Mouse (Mus musculus): ENCODE measurements around the gene Tmem183a.

Tmem183a gene

GRCm38 (mm10) chr1:134361857-134362212, at the start of gene Tmem183a:
Gene Tmem183a (minus strand): TSS chr1:134361979.
- DNase-seq (ENCODE audit: low read depth, low spot score): peak; percentile 97

DNA sequence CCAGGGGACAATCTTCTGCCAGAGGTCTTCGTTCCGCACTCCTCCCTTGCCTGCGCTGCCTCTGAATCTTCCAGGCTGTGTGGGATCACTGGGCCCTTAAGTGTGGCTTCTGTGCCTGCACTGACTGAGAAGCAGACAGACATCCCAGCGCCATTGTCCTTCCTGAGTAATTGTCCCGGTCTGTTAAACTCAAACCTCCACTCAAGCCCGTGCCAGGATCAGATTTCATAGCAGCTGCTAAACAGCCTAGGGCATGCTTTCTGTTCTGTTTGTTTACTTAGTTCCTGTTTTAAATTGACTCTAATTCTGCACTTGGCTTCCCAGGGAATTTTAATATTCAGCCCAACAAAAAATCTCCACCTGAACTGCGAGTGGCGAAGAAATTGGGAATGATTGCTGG, 46.3 kb upstream of the Tmem183a start:
- no peak for DNase-seq (ENCODE audit: low read depth, low spot score)

DNA sequence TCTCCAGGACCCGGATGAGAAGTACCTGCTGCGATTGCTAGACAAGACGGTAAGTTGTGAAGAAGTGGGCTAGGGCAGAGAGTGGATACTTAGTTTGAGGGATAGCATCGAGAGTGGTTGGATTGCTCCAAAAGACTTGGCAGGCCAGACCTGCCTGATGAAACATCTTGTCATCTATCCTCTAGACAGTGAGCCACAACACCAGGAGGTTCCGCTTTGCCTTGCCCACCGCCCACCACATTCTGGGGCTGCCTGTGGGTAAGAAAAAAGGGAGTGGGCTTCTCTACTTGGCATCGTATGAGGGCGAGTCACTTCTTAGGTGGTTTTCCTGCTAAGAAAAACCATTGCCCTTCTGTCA, 44.6 kb upstream of the Tmem183a start:
- DNase-seq (ENCODE audit: low read depth, low spot score): peak; percentile 10

DNA sequence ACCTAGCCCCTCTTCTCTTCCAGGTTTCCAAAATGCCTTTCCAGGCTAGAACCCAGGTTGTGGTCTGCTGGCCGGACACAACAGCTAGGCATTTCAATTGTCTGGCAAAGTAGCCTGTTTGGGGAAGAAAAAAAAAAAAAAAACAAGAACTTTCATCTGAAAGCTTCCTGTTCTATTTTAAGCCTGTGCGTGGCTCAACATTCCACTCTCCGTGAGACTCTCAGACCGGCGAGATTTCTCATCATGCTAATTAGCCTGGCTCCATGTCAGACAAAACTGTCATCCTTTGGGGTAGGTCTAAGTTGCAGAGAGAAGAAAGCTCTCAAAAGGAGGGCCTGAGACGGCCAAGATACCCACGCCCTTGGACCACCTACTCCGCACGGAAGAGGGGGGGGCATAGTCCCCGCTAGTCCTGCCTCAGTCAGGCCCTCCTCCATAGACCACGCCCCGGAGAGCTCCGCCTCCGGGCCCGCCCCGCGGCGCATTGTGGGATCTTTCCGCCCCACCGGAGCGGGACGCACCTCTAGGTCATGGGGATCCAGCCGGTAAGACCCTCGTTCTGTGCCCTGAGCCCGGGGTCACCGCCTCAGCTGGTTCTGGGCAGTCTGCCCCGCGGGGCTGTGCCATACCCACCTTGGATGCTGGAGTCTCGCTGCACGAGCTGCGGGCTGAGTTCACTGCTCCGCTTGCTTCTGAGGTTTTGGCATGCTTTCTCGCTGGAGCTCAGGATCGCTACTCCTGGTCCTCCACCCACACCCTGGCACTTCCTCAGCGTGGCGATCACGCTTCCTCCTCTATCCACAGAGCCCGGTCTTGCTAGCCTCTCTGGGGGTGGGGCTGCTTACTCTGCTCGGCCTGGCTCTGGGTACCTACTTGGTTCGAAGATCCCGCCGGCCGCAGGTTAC, 44.0 kb upstream of the Tmem183a start, which contains the start of gene Cyb5r1:
Gene Cyb5r1 (plus strand): TSS at position 51 of the 905 bp plus-strand sequence.
- DNase-seq (ENCODE audit: low read depth, low spot score): peak; percentile 86

DNA sequence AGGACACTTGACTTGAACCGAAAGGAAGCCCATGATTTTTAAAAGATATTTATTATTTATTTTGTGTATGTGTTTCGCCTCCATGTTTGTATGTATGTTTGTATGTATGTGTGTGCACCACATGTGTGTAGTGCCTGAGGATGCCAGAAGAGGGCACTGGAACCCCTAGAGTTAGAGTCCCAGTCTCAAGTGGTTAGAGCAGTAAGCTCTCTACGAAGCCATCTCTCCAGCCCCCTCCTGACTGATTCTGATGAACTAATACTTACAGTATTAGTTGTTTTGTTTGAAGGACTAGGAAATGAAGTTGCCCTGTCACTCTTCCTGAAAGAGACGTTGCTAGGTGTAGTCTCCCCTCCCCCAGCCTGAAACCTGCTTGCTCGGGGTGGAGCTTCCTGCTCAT, 38.0 kb upstream of the Tmem183a start:
- DNase-seq (ENCODE audit: low read depth, low spot score): no peak

DNA sequence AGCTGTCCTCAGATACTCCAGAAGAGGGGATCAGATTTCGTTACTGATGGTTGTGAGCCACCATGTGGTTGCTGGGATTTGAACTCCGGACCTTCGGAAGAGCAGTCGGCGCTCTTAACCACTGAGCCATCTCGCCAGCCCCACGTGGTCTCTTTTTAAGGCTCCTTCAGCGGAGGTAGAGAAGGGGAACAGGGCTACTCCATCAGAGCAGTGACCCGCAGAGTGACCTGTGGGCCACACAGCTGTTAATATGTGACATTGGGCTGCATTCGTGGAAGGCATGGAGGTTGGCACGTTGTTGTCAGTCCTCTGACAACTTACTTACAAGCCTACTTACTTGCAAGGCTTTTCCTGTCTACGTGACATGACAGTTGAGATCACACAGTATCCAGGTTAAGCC, 36.4 kb upstream of the Tmem183a start:
- no peak for DNase-seq (ENCODE audit: low read depth, low spot score)

DNA sequence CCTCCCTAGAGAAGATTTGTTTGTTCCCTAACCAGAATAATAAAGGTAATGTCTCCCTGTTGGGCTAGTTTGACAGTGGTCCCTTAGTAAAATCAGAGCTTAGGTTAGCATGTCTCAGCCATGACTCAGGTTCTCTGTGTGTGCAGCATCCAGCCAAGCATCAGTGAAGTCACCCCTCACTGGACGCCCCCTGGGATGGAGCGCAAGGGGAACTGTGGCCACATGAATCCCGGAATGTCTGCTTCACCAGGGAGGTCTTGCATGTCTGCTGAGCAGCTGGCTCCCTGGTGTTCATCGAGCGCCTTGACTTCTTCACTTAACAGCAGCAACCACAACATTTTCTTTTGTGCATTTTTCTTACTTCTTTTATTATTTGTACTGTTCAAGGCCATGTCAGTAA, 32.0 kb upstream of the Tmem183a start:
- DNase-seq (ENCODE audit: low read depth, low spot score): no peak

- DNase-seq (ENCODE audit: low read depth, low spot score): no peak
Observed at GRCm38 (mm10) chr1:134385666-134386065, 23.9 kb upstream of the Tmem183a start, which contains the start of gene 4933406M09Rik. Gene 4933406M09Rik (plus strand): TSS chr1:134385940.

DNA sequence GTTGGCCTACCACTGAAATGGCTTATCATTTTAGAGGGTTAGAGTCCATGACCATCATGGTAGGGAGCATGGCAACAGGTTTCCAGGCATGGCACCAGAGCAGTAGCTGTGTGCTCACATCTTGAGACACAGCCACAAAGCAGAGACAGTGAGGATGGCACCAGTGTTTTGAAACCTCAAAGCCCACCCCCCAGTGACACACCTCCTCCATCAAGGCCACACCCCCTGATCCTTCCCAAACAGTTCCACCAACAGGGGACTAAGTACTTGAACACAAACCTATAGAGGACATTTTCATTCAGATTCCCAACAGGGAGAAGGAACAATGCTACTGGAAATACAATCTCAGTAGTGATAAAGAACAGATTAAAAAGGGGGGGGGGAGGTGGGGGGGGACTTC, 23.4 kb upstream of the Tmem183a start:
- DNase-seq (ENCODE audit: low read depth, low spot score): no peak

DNA sequence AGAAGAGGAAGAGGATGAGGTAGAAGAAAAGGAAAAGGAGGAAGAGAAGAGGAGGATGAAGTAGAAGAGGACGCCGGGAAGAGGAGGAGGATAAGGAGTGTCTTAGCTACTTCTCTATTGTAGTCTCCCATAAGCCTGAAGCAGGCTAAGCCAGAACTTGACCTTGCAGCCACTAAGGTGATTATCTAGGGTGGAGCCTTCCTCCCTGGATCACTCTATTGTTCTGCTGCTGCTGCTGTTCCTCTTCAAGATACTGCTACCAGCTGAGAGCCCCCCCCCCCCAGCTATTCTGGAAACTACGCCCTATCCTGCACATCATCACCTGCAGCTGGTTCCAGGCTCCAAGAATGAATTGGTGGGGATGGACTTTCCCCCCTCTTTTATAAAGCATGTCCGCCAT, 22.8 kb upstream of the Tmem183a start:
- DNase-seq (ENCODE audit: low read depth, low spot score): no peak

DNA sequence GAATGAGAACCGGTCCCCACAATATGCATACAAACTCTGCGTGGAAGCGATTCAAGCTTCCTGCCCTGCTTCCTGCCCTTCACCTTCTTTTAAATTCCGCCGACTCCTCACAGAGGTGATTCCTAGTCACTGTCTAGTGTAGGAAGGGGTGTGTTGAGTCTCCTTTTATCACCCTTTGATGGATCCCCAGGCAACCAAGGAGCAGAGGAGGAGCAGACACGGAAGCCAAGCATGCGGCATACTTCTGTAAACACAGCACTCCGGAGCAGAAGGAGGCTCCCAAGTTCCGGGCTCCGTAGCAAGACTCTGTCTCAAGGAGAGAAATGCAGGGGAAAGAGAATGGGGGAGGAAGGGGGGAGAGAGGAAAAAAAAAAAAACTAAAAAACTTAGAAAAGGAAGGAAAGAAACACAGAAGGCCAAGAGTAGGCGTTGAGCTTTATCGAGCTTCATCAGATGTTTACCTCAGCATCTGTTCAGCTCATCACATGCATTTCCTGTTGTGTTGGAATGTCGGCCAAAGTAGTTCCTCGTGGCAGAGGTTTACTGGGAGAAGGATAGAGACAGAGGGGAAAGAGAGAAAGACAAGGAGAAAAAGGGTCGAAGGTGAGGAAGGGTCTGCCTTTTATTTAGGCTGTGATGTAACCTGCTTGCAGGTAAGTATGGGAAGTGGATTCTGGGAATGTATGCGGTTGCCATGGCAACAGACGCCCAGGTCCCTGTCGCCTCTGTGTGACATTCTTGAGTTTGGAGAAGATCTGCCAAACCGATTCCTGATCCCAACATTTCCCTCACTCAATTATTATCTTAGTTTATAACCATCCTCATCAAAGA, 20.2 kb upstream of the Tmem183a start:
- peak; percentile 17 for DNase-seq (ENCODE audit: low read depth, low spot score)

- DNase-seq (ENCODE audit: low read depth, low spot score): no peak
Observed at GRCm38 (mm10) chr1:134381051-134381450, 19.3 kb upstream of the Tmem183a start.

DNA sequence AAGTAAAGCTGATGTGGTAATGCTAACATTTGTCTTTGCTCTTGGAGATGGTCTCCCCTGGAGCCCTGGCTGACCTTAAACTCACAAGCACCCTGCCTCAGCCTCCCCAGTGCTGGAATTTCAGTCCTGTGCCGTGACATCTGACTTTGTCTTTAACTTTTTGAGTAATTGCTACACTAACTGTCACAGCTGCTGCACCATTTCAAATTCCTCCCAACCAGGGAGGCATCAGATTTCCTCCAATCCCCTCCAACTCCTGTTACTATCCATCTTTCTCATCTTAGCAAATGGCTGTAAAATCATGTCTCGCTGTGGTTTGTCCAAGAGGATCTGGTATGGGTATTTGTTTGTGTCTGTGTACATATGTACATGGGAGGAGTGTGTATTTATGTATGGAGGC, 12.3 kb upstream of the Tmem183a start:
- no peak for DNase-seq (ENCODE audit: low read depth, low spot score)

DNA sequence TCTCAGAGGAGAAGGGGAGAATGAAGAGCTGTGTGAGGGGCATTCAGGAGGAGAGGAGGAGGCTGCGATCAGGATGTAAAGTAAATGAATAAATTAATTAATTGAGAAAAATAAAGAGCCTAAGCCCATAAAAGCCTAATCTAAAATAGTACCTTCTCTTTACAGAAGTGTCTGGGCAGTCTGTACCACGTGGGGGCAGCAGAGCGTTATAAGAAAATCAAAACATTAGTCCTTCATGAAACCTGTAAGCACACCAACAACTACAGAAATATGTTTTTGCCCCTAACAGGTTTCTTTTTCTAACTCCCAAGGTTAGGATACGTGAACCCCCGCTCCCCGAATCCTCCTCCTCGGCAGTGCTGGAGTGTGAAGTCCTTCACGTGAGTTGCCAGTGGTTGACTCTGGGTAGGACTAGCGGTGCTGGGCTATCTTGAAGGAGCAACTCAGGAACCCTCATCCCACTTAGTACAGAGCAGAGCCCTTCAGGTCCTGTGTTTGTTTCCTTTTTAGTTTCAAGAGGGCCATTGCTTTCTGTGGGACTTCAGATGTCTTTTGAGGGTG, 7.1 kb upstream of the Tmem183a start:
- DNase-seq (ENCODE audit: low read depth, low spot score): peak; percentile 40

GRCm38 (mm10) chr1:134365491-134365890, 3.7 kb upstream of the Tmem183a start:
- DNase-seq (ENCODE audit: low read depth, low spot score): no peak

DNA sequence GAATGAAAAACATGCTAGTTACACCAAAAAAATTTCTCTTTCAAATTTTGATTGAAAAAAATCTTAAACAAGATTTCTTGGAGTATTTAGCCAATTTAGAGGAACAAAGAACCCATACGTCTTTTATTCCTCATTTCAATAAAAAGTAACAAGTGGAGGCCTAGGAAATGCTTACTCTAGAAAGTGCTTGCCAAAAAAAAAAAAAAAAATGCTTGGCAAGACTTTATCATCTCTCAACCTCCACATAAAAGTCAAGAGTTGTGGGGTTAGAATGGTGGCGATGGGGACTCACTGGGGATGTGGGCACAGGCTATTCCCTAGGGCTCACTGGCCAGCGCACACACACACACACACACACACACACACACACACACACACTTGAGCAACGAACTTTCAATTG, 1.4 kb upstream of the Tmem183a start:
- no peak for DNase-seq (ENCODE audit: low read depth, low spot score)

GRCm38 (mm10) chr1:134361195-134361856, 453 bp downstream of the Tmem183a start:
- DNase-seq (ENCODE audit: low read depth, low spot score): peak; percentile 21

GRCm38 (mm10) chr1:134360656-134361055, 1.1 kb downstream of the Tmem183a start:
- DNase-seq (ENCODE audit: low read depth, low spot score): no peak

GRCm38 (mm10) chr1:134357461-134357860, 4.3 kb downstream of the Tmem183a start:
- no peak for DNase-seq (ENCODE audit: low read depth, low spot score)

GRCm38 (mm10) chr1:134353326-134353725, 8.5 kb downstream of the Tmem183a start:
- DNase-seq (ENCODE audit: low read depth, low spot score): no peak

DNA sequence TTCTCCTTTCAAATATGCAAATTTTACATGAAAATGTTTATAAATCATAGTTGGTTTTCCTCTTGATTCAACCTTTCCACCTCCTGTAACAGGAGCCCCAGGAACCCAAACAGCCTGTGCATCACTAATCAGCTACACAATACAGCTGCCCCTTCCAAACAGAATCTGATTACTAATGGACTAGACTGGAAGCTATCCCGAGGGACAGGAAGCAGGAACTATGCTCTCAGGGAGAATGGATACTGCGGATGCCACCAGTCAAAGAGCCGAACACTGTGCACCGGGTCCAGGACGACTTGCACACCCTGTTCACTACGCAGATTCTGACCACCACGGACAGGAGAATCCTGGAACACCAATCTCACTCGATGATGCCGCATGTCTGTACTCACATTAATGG, 14.0 kb downstream of the Tmem183a start:
- DNase-seq (ENCODE audit: low read depth, low spot score): no peak

- no peak for DNase-seq (ENCODE audit: low read depth, low spot score)
Observed at GRCm38 (mm10) chr1:134345075-134345474, 16.7 kb downstream of the Tmem183a start.

All from CD4-positive helper T cell, adult 2 months (primary cell).